Mouse (Mus musculus) layer of hippocampus, adult 18-20 months (tissue): Measurements from ENCODE around the gene Pelo. TPM values are rescaled to one million over a fixed set of nuclear protein-coding genes. Genes with fewer than 3 reads are reported as not detected.

Source experiments
- DNase-seq, 2 experiments: peaks; one replicate each; pipeline ENCODE4 v3.0.0; 2022; ENCODE audit warnings: low spot score in 2 of 2
- total RNA-seq, 2 experiments: library from RNA; stranded (reverse); gene quantifications; 2 replicates each; pipeline ENCODE4 v1.2.3; 2021

Gene Pelo
- total RNA-seq, 2 experiments from 2014 or later, result 20.3 to 23.3 TPM

DNA sequence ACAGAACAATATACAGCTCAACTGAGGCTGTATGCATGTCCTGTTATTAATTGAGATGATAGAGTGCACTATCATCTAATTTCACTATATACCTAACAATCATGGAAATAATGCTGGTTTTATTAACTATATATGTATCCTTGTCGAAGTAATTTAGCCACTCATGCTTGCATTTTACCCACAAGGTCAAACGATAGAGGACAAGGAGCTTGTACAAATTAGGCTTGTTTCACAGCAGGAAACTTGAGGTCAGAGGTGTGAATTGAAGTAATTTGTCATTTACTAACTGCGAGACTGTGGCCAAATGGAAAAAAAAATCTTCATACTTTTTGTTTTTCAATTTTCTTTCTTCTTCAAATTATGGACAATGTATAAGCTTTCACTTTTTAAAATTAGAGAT lies 8.2 kb upstream of the Pelo start:
- DNase-seq, result no peak

DNA sequence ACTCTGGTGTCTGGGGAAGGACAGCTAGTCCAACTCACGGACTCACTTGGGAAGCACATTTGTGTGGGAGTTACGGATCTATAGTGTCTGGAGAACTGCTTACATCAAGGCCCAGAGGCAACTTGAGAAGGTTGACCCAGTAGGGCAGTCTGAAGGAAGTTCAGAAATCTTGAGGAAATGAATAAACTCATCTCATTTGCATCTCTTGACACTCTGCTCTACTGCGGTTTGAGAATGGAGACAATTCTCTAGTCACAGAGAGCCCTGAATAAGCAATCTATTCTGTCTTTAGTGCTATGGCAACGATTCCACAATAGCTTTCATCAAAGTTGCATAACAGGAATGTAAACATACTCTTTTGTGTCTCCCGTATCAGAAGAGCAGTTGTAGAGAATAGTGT lies 7.0 kb upstream of the Pelo start:
- DNase-seq, result no peak

DNA sequence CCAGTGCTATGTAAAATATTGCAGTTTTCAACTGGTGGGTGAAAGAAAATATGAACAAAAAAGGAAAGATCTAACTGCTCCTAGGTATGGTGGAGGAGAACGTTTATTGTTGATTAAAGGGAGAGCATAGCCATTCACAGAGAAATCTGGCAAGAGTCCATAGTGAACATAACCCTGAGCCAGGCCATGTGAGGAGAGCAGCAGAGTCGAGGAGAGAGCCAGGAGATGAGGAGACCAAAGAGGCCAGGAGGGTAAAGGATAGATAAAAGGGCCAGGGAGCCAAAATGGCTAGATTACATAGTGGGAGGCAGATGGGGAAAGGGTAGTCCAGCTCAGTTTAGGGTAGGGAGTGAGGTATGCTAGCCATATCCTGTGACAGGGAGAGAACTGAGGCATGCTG lies 6.2 kb upstream of the Pelo start:
- DNase-seq, result no peak

DNA sequence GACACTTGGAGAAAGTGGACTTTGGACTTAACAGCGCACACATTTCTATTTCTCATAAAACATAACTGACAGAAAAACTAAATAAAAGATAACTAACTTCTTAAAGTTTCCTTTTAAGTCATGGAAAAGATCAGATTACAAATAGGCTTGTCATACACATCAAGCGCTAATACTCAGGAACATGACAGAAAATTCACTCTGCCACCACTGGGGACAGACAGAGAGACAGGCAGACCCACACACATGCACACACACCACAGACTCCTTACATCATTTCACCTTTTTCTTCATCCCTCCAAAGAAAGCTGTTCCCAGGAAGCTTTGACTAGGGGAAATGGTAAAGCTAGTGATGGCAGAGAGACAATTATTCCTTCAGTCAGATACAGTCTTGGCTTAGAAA lies 5.4 kb upstream of the Pelo start:
- no peak for DNase-seq

DNA sequence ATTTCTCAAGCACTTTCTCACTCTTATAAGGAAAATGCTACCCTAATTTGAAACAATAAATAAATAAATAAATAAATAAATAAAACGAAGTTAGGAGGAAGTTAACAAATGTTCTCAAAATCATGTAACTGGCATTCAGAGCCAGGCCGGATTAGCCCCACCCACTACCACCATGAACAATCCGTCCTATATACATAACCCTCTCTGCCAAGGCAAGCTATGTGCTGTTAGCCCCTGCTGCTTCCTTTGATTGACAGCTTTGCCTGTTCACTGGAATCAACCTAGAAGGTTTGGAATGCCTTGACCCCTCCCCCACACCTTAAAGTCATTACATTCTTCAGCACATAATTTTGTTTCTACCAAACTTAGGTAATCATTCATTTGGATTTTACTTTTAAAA lies 1.5 kb upstream of the Pelo start:
- no peak for DNase-seq

DNA sequence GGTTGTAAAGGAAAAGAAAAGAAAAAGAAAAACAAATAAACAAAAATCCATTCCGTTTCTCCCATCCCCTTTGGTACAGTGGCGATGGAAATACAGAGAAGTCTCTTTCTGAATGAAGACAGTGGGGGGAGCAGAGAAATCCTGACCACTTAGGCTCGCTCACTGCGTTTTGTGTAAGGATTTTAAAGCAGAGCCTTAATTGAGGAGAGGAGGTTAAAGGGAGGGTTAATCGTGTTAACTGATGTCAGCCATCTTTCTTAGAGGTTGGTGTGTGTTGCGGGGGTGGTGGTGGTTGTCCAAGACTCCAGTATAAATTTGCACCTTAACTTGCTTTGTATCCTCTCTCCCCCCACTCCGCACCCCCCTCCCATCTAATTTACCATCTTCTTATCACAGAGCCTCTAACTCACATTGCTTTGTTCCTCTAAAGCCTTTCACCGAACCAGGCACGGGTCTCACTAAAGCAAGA lies 1.0 kb upstream of the Pelo start:
- no peak for DNase-seq

DNA sequence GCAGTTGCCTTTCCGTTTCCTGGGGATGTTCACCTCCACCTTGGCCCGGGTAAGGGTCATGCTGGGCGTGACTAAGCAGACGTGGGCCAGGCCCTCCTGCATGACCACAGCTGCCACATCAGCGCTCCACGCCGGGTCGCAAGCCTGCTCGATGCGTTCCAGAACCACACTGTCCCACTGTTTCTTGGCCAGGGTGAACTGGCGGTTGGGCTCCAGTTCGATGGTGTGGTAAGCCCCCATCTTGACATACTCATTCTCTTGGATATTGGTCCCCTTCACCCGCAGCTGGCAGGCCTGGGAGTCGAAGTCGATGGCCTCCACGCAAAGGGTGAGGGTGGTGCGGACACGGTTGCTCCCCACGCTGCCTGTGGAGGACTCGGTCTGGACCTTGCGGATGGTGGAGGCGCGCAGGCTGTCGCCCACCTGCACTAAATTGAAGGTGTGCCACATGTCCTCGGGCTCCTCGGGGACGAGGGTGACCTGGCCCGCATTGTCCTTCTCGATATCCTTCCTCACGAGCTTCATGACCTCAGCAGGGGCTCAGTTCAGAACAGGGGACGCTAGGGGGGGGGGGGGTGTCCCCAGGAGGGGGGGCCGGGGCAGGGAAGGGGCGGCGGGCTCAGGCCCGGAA lies 476 bp downstream of the Pelo start:
- DNase-seq, result peak in 1 of 2 experiments; percentile 6

DNA sequence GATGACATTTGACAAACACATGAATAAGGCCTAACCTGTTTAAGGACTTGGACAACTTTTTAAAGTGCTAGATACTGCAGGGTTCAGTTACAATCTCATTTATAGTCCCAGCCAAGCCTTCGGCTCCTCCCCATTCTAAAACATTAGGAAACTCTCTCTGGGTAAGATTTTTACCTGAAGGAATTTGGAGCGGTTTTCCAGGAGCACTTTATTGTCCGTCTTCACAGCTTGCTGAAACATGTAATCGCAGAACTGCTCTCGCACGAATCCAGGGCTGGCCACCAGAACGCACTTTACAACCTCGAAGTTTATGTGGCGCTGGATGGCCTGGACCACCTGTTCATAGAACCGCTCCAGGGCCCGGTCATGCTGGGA lies 979 bp downstream of the Pelo start:
- no peak for DNase-seq

DNA sequence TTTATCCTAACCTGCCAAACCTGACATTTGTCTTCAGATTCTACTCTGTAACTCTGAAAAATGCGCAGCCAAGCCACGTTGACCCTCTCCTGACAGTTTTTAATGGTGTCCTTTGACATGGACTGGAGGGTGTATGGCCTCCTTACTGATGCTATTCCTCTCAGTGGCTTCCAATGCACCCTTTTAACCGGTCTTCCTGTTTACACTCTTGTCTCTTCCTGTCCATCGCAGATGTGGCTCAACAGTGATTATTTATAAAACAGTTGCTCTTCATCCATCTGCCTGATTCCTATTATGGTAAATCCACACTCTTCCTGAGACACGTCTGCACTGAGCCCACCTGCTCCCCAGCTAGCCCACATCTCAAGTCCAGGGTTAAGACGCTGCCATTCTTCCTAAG lies 4.0 kb downstream of the Pelo start:
- DNase-seq, result no peak

DNA sequence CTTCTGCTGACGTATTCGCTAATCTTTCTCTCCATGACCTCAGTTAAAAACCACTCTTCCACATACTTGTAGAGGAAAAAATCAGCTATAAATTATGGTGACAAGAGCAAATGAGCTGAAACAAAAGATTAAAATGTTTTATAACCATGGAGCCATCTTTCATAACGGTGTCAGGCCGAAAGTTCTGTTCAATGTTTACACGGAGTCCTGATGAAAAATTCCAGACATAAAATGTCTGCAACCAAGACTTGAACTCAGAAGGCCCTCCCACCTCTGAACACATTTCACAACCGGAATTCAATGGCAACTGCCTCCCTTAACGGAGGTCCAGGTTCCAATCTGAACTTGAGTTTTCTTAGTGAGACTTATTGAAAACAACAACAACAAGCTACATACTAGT lies 7.6 kb downstream of the Pelo start:
- DNase-seq, result no peak

DNA sequence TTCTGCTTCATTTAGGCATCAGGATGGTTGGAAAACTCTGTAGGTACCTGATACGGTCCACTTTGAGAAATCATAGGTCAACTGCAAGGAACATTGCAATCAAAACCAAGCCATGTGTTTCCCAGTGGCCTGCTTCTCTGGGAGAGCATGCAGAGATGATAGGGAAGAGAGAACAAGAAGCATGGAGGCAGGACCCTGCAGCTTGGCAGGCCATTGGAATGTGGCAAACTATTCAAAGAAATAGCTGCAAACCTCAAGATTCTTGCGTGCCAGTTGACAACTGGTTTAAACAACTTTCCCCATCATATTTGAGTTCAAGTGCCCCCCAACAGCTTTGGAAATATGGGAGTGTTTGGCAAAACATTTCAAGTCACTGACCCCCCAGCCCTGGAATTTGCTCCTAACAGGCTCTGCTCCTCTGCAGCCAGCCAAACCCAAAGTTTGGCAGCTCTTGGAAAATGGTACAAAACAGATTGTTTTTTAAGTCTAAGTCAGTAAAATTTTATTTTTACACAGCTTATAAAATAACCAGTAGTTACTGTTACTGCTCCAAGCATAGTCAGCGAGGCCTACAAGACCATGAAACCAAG lies 9.9 kb downstream of the Pelo start:
- DNase-seq, result no peak

DNA sequence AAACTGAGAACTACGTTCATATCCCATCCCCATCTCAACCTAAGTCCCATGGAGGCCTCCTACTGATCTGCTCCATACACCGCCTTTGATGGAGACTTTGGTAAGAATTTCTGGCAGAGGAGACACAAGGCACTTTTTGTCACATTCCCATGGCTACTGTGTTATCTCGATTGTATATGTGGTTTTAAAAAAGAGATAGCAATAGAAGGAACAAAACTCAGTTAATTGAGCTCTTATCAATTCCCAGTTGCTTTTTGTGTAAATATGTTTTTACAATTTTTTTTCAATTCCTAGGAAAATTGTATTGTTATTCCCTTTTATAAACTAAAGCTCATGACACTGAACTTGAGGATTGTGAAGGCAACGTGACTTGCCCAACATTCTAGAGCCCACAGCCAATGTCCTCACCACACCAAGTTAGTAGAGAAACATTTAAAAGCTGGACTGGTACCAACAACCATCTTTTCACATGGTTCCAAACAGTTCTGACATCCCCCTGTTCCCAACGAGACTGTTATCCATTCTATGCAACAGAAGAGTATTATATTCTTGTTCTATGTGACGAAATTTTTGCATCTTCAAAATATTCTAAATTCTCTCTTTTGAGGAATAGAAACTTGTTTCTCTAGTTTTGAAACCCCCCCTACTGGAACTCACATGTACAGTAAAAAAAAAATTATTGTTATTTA lies 10.8 kb downstream of the Pelo start:
- no peak for DNase-seq

DNA sequence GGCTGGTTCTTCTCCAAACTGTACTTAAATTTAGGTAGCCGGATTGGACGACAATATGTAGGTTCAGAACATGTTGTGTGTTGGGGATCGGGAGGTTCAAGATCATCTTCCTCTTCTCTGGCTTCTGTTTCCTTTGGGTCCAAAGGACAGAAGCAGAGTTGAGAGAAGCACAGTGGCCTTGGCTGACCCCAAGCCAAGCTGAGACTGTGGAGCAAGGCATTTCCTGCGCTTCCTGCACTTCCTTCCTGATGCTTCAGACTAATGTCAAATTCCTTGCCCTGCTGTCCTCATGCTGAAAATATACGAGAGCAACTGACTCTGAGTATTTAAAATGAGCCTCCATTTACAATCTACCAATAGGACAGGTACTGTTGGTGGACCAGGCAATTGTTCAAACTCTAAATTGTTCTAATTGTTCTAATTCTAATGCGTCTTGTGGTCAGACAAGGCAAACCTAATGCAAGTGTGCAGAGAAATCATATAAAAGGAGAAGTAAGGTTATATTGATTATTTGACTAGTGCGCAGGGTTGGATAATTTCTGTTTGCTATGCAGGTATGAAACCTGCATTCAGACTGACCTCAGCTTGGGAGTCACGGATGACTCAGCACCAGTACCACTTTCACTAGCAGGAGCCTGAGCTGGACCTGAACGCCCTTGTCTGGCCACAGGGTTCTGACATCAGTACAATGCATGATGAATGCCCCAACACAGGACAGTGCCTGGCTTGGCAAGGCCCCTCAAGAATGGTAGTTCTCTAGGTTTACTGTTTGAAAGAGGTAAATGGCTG lies 12.4 kb downstream of the Pelo start:
- DNase-seq, result no peak

DNA sequence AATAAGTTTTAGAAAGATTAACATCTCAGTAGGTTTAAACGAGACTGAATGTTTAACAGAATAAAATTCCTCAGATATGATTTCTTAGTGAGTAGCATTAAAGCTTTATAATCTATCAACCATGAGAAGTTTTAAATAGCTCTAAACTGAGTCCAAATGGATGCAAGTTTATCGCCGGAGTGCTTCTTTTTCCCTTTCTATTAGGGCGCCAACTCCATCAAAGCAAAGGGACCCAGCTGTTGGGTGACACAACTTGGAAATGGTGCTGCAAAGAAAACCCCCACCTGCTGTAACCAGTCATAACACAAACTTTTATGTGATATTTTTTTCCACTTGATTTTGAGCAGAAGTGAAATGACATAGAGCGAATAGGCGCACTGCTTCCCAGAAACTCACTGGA lies 17.6 kb downstream of the Pelo start:
- DNase-seq, result no peak

DNA sequence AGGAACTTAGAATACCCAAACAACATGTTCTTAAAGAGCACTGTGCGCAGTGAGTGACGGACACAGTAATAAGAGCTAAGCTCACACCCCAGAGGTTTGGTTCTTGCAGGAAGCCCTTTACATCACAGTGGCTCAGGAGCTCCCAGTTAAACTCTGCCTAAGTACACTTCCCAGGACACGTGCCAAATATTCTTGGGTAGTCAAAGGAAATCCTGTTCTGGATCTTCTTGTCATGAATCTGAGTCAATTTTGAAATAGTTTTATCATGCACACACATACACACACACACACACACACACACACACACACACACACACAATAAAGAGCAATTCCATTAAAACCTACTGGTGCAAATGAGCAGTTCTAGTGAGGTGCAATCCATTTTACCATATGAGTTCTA lies 18.6 kb downstream of the Pelo start:
- DNase-seq, result no peak

DNA sequence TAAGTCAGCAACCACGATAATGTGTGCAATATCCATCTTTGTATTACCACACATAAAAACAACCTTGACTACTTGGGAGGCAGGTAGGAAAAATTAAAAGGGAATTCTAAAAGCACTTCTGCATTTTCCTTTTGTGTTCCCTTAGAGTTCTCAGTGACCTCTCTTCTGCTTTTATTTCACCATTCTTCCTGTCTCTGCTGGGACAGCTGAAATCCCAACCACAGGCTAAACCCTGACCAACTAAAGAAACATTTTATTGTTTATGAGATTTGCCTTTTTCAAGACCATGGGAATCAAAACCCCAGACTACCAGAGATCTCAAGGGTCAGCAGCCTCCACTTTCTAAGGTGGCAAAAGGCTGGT lies 22.0 kb downstream of the Pelo start:
- DNase-seq, result no peak

DNA sequence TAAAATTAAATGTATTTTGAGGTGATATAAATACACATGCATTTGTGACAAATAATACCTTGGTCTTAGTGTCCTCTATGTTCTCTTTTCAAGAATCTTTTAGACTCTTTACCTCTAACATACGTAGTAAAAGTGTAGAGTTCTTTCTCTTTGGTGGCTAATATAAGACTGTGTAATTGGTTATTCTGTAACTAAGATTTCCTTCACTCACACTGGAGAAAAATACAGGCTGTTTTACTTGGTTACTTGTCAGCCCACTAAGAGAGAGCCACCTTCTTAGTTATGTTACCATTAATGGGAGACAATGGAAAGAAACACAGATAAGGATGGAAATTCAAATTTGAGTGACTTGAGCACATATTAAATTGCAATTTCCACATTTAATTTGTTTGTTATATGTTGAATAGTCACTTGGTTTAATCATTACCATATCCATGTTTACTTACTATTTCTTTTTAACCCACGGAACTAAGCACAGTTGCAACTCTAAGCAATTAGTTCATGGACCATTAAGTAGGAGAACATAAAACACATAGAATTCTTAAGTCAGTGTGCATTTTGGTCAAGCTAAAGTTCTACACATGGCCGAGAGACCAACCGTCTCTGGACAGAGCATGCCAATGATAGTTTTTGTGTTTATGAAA lies 22.5 kb downstream of the Pelo start:
- DNase-seq, result no peak

DNA sequence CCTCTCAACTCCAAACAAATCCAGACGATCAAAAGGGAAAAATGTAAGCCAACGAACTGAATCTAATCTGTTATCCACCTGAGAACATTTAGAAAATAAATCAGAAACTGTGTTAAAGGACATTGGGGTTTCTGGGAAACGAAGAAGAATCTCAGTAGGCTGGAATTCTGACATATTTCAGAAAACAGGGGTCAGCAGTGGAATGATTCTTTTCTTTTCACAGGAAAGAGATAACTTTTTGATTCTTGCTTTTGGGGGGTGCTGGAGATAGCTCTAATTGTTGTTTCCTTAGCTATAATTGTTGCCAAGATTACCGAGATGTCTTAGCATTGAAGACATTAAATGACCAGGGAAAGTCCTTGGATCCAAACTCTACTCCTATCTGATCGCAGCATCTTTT lies 32.4 kb downstream of the Pelo start:
- DNase-seq, result no peak

DNA sequence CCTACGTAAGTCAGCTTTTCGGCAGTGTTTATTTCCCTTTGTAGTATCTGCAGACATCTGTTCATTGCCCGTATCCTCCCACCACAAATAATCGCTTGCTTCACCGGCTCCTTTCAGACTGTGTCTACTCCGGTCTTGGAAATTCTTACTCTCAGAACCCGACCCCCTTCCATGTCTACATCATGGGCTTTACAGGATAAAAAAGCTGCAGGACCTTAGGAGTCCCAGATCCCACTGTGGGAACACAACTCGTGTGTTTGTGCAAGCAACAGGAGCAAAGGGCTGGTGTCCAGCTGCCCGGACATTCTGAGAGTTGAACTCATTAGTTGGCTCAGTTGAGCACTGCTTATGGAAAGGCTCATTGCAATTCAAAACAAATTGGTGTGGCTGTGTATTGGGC lies 35.2 kb downstream of the Pelo start:
- no peak for DNase-seq

DNA sequence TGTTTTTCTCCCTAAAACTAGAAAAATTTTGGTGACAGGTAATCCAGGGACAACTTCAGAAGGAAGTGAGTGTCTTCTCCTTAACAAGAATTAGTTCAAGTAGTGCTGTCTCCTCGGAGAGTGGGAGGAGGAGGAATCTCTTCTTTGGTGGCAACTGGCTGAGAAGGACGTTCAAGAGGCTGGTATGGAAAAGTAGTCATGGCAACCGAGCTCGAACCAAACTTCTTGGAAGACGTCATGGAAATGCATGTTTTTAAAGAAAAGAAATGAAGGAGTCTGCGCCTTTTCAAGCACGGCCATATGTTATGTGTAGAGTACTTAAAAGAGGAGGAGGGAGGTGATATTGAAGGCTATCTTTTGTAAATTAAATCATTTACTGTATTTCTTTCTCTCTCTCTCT lies 37.4 kb downstream of the Pelo start:
- peak in 1 of 2 experiments; percentile 34 for DNase-seq

DNA sequence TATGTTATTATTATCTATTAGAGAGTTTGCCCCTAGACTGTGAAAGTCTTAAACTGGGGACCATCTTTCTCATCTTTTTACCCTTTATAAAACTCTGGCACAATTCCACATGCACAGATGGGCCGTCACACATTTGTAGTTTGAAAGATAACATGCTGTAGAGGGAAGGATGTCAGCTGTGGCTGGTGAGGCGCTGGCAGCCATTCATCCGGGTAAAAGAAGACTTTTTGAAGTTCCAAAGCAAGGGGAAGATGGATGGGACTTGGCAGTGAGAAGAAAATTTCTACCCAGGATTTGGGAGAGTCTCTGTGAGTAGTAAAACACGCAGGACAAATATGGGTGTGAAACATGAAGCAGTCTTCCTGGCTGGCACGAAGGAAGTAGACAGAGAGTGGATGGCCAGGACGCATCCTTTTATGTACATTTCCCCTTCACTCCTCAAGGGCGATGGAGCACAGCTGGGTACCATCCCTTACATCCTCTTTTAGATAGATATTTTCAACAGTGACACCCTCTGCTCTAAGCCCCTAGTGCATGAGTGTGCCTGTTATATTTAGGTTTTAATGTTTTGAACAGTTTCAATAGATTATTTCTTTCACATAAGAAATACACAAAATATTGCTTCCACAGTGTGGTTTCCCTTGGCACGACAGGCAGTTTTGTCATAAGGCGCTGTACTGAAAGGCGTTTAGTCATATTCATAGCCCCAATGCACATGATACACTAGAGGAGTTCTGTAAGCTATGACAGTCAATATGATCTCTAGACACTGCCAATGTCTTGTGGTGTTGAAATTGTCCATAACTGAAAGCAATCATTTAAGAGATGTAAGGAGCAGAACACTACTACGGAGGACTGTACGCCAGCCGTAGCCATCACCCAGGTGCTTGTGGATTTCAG lies 39.1 kb downstream of the Pelo start:
- peak in 1 of 2 experiments; percentile 3 for DNase-seq
